Mouse (Mus musculus) MEL (cell line): ENCODE measurements around the gene A330070K13Rik. TPM values are rescaled to one million over a fixed set of nuclear protein-coding genes. Genes with fewer than 3 reads are reported as not detected.

ENCODE experiments used
- DNase-seq: peaks from one replicate; pipeline ENCODE4 v3.0.0; 2011; ENCODE audit warnings: low read depth, low spot score
- H3K27ac ChIP-seq: 2 replicates; pipeline ENCODE4 v1.5.1; 2012; ENCODE audit warnings: low read depth, mild to moderate bottlenecking, control low read depth, low read length, moderate library complexity; ENCODE audit not compliant: control insufficient read depth
- H3K27me3 ChIP-seq, 2 experiments: fragments of 150-350 bp in 1 of 2; sonication (generic) in 1 of 2; 2 replicates each; pipeline ENCODE4 v1.6.1; 2012; ENCODE audit warnings: low read length in 2 of 2, mild to moderate bottlenecking in 2 of 2, improper control_type of control experiment in 1 of 2, moderate library complexity in 1 of 2; ENCODE audit not compliant: insufficient read depth in 2 of 2, control insufficient read depth in 1 of 2
- H3K36me3 ChIP-seq, 2 experiments: 2 replicates each; pipeline ENCODE4 v1.6.1; 2012 to 2014; ENCODE audit warnings: low read length in 2 of 2, improper control_type of control experiment in 1 of 2, inconsistent platforms in 1 of 2, mild to moderate bottlenecking in 1 of 2; ENCODE audit not compliant: insufficient read depth in 2 of 2, control insufficient read depth in 1 of 2
- H3K4me1 ChIP-seq, 2 experiments: fragments of 150-350 bp in 1 of 2; sonication (generic) in 1 of 2; 2 replicates each; pipeline ENCODE4 v1.6.1; 2012; ENCODE audit warnings: low read length in 2 of 2, improper control_type of control experiment in 1 of 2, mild to moderate bottlenecking in 1 of 2; ENCODE audit not compliant: insufficient read depth in 2 of 2, control insufficient read depth in 1 of 2
- H3K4me3 ChIP-seq, 2 experiments: fragments of 150-350 bp in 1 of 2; sonication (generic) in 1 of 2; 2 replicates each; pipeline ENCODE4 v1.5.1; 2012; ENCODE audit warnings: low read depth in 2 of 2, low read length in 2 of 2, mild to moderate bottlenecking in 2 of 2, moderate library complexity in 2 of 2, control low read depth in 1 of 2, improper control_type of control experiment in 1 of 2; ENCODE audit not compliant: control insufficient read depth in 1 of 2, insufficient read depth in 1 of 2
- H3K79me2 ChIP-seq: 2 replicates; pipeline ENCODE4 v1.6.1; 2012; ENCODE audit warnings: mild to moderate bottlenecking, low read length, moderate library complexity; ENCODE audit not compliant: control insufficient read depth, poor library complexity, insufficient read depth
- H3K9ac ChIP-seq: 2 replicates; pipeline ENCODE4 v1.6.1; 2012; ENCODE audit warnings: low read depth, mild to moderate bottlenecking, control low read depth, low read length, moderate library complexity; ENCODE audit not compliant: control insufficient read depth, poor library complexity, severe bottlenecking
- H3K9me3 ChIP-seq: fragments of 150-350 bp; sonication (generic); replicated peaks from 2 replicates; pipeline ENCODE4 v1.6.1; 2012; ENCODE audit warnings: mild to moderate bottlenecking, low read length, improper control_type of control experiment, moderate library complexity; ENCODE audit not compliant: insufficient read depth
- CHD1 ChIP-seq: IDR thresholded peaks from 2 replicates; pipeline ENCODE4 v1.6.1; 2012; ENCODE audit warnings: low read depth, mild to moderate bottlenecking, inconsistent platforms, low read length, improper control_type of control experiment
- CHD2 ChIP-seq: IDR thresholded peaks from 2 replicates; pipeline ENCODE4 v1.6.1; 2011; ENCODE audit warnings: low read length, improper control_type of control experiment
- EP300 ChIP-seq, 2 experiments: IDR thresholded peaks; 2 replicates each; pipeline ENCODE4 v1.6.1; 2011; ENCODE audit warnings: improper control_type of control experiment in 2 of 2, low read length in 2 of 2, low read depth in 1 of 2, mild to moderate bottlenecking in 1 of 2
- GABPA ChIP-seq: IDR thresholded peaks from 2 replicates; pipeline ENCODE4 v1.6.1; 2012; ENCODE audit warnings: low read depth, mild to moderate bottlenecking, inconsistent platforms, low read length, improper control_type of control experiment, moderate library complexity
- HCFC1 ChIP-seq: IDR thresholded peaks from 2 replicates; pipeline ENCODE4 v1.6.1; 2012; ENCODE audit warnings: low read depth, mild to moderate bottlenecking, inconsistent platforms, low read length, improper control_type of control experiment, moderate library complexity
- KAT2A ChIP-seq: conservative IDR thresholded peaks from 2 replicates; pipeline ENCODE4 v1.6.1; 2012; ENCODE audit warnings: low read depth, low read length, improper control_type of control experiment, inconsistent platforms
- MAX ChIP-seq: IDR thresholded peaks from 2 replicates; pipeline ENCODE4 v1.6.1; 2011; ENCODE audit warnings: low read length, improper control_type of control experiment
- MAZ ChIP-seq: IDR thresholded peaks from 2 replicates; pipeline ENCODE4 v1.6.1; 2012; ENCODE audit warnings: low read depth, mild to moderate bottlenecking, inconsistent platforms, low read length, improper control_type of control experiment
- MEF2A ChIP-seq: IDR thresholded peaks from 2 replicates; pipeline ENCODE4 v1.6.1; 2014; ENCODE audit warnings: low read depth, mild to moderate bottlenecking, inconsistent platforms, low read length, improper control_type of control experiment; ENCODE audit not compliant: poor library complexity, insufficient replicate concordance, severe bottlenecking; ENCODE audit errors: extremely low read depth
- MXI1 ChIP-seq: IDR thresholded peaks from 2 replicates; pipeline ENCODE4 v1.6.1; 2011; ENCODE audit warnings: mild to moderate bottlenecking, low read depth, low read length, improper control_type of control experiment
- MYB ChIP-seq: IDR thresholded peaks from 2 replicates; pipeline ENCODE4 v1.6.1; 2011; ENCODE audit warnings: mild to moderate bottlenecking, low read depth, low read length, improper control_type of control experiment
- MYC ChIP-seq: IDR thresholded peaks from 2 replicates; pipeline ENCODE4 v1.6.1; 2011; ENCODE audit warnings: low read depth, mild to moderate bottlenecking, low read length, improper control_type of control experiment, moderate library complexity
- NELFE ChIP-seq: IDR thresholded peaks from 2 replicates; pipeline ENCODE4 v1.6.1; 2011; ENCODE audit warnings: low read depth, low read length, improper control_type of control experiment
- POLR2A ChIP-seq, 2 experiments: IDR thresholded peaks; 2 replicates each; pipeline ENCODE4 v1.6.1; 2011 to 2012; ENCODE audit warnings: low read length in 2 of 2, mild to moderate bottlenecking in 2 of 2, control low read depth in 1 of 2, improper control_type of control experiment in 1 of 2, low read depth in 1 of 2, moderate library complexity in 1 of 2; ENCODE audit not compliant: control insufficient read depth in 1 of 2, insufficient read depth in 1 of 2, poor library complexity in 1 of 2
- POLR2AphosphoS2 ChIP-seq: IDR thresholded peaks from 2 replicates; pipeline ENCODE4 v1.6.1; 2011; ENCODE audit warnings: low read length, improper control_type of control experiment
- POLR2AphosphoS5 ChIP-seq: IDR thresholded peaks from 2 replicates; pipeline ENCODE4 v1.6.1; 2012; ENCODE audit warnings: low read depth, borderline replicate concordance, mild to moderate bottlenecking, inconsistent platforms, low read length, moderate library complexity, mixed read lengths
- SIN3A ChIP-seq: IDR thresholded peaks from 2 replicates; pipeline ENCODE4 v1.6.1; 2012; ENCODE audit warnings: low read length, improper control_type of control experiment, inconsistent platforms
- SMC3 ChIP-seq: IDR thresholded peaks from 2 replicates; pipeline ENCODE4 v1.6.1; 2011; ENCODE audit warnings: low read depth, low read length, improper control_type of control experiment
- TAL1 ChIP-seq: IDR thresholded peaks from 2 replicates; pipeline ENCODE4 v1.6.1; 2012; ENCODE audit warnings: mild to moderate bottlenecking, inconsistent platforms, low read length, moderate library complexity, mixed read lengths
- TBP ChIP-seq: IDR thresholded peaks from 2 replicates; pipeline ENCODE4 v1.8.0; 2011; ENCODE audit warnings: low read depth, low read length, improper control_type of control experiment
- UBTF ChIP-seq: IDR thresholded peaks from 2 replicates; pipeline ENCODE4 v1.6.1; 2012; ENCODE audit warnings: low read depth, mild to moderate bottlenecking, inconsistent platforms, low read length, improper control_type of control experiment, moderate library complexity, borderline replicate concordance; ENCODE audit not compliant: insufficient read depth
- ZMIZ1 ChIP-seq: IDR thresholded peaks from 2 replicates; pipeline ENCODE4 v1.6.1; 2012; ENCODE audit warnings: low read depth, mild to moderate bottlenecking, inconsistent platforms, low read length, improper control_type of control experiment, moderate library complexity
- ZNF384 ChIP-seq: IDR thresholded peaks from 2 replicates; pipeline ENCODE4 v1.6.1; 2012; ENCODE audit warnings: low read depth, mild to moderate bottlenecking, inconsistent platforms, low read length, improper control_type of control experiment
- polyA plus RNA-seq, 2 experiments: library from polyadenylated mRNA; stranded (reverse) in 1 of 2; unstranded in 1 of 2; fragments of >175 nt in 1 of 2; fragments of >200 nt in 1 of 2; gene quantifications; 2 replicates each; pipeline versions ENCODE4 v1.2.1 to v1.2.4; 2012; ENCODE audit warnings: low replicate concordance in 2 of 2, low read depth in 1 of 2; ENCODE audit not compliant: insufficient read length in 2 of 2, insufficient read depth in 1 of 2, missing spikeins in 1 of 2
- total RNA-seq: library from RNA; depleted of rRNA; stranded (reverse); fragments of 300-350 nt; gene quantifications from 2 replicates; pipeline ENCODE4 v1.2.3, GENCODE M21; 2012

The A330070K13Rik gene
- total and polyA plus RNA-seq, 3 experiments, result not detected

DNA sequence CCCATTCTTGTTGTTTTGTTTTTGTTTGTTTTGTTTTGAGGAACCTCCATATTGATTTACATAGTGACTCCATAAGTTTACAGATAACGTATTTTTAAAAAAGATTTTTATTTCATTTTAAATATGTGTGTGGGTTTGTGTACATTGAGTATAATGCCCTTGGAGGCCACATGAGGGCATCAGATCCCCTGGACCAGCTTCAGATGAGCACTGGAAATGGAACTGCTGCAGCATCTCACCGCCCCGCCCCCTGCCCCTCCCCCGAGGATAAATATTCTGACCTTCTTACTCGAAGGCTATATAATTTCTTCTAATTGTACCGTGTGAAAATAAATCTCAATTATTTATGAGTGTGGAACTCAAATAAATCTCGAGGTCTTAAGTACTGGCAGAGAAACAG lies 29.2 kb downstream of the A330070K13Rik start:
- H3K4me3 ChIP-seq, result no peak overlapping the region
- no peak overlapping the region for H3K27ac ChIP-seq
- H3K9me3 ChIP-seq, result no peaks in the 10 kb centered on the region
- H3K9ac ChIP-seq, result no peak overlapping the region
- DNase-seq, result no peak
- H3K36me3 ChIP-seq, result no peaks in the 10 kb centered on the region
- no peaks in the 10 kb centered on the region for H3K4me1 ChIP-seq
- H3K79me2 ChIP-seq, result no peaks in the 10 kb centered on the region
- TF ChIP-seq MYC, result no peak
- TF ChIP-seq MYB, result no peak
- no peak for TF ChIP-seq GABPA
- TF ChIP-seq CHD1, result no peak
- TF ChIP-seq EP300 (IDR thresholded peaks at IDR 0.05; ENCODE audit: low read depth in 1 of 2, low read length in 2 of 2), result no peak
- TF ChIP-seq TAL1, result no peak
- no peak for TF ChIP-seq SIN3A
- TF ChIP-seq MAZ, result no peak
- no peak for TF ChIP-seq MEF2A
- TF ChIP-seq ZNF384, result no peak
- TF ChIP-seq, all 39 proteins: peak for 0
- H3K27me3 ChIP-seq, result no peaks in the 10 kb centered on the region

GRCm38 (mm10) chr5:130345871-130346270 lies 38.6 kb downstream of the A330070K13Rik start:
- no peak for TF ChIP-seq MXI1
- no peak for TF ChIP-seq SMC3
- no peak for TF ChIP-seq MYC
- TF ChIP-seq NELFE, result no peak
- no peak for TF ChIP-seq POLR2AphosphoS5
- TF ChIP-seq HCFC1, result no peak
- no peak for TF ChIP-seq CHD2
- no peak for TF ChIP-seq SIN3A
- no peak for TF ChIP-seq TBP
- no peak for TF ChIP-seq GABPA
- TF ChIP-seq MAX, result no peak
- TF ChIP-seq MEF2A, result no peak
- no peak for TF ChIP-seq UBTF
- no peak for TF ChIP-seq KAT2A
- no peak for TF ChIP-seq POLR2AphosphoS2
- no peak for TF ChIP-seq ZMIZ1
- no peak for TF ChIP-seq POLR2A (IDR thresholded peaks at IDR 0.05; ENCODE audit: control insufficient read depth in 1 of 2, insufficient read depth in 1 of 2, low read depth in 1 of 2, low read length in 2 of 2, poor library complexity in 1 of 2)
- TF ChIP-seq, all 39 proteins: peak for 0
- Histone ChIP-seq H3K4me1 (peaks cover 0 to 9% of the 10 kb centered on the region in 2 experiments; a peak in 3 of 4 replicates), H3K9ac (no peak overlapping the region), H3K36me3 (0 out of 4 replicates have a peak, but pooled peaks cover 0 to 2% of the 10 kb centered on the region in 2 experiments), H3K79me2 (no peaks in the 10 kb centered on the region), H3K4me3 (no peak overlapping the region), H3K9me3 (no peaks in the 10 kb centered on the region), H3K27me3 (no peaks in the 10 kb centered on the region), H3K27ac (no peak overlapping the region)
- no peak for DNase-seq
